Mouse (Mus musculus) forebrain, postnatal 0 days (tissue): ENCODE results near the gene Rpp25. TPM values are rescaled to one million over a fixed set of nuclear protein-coding genes. Genes with fewer than 3 reads are reported as not detected.

Source experiments
- ATAC-seq: fragments of 200-750 bp; cut with Nextera tagmentation; 2 replicates; pipeline ENCODE4 v1.8.0; 2017; ENCODE audit warnings: mild to moderate bottlenecking, moderate library complexity
- DNase-seq: peaks from one replicate; pipeline ENCODE4 v3.0.0-alpha.2; 2015
- H3K27ac ChIP-seq: fragments of 300-500 bp; sonication (generic); 2 replicates; pipeline ENCODE4 v1.5.1; 2014; ENCODE audit warnings: low read depth, mild to moderate bottlenecking, antibody characterized with exemption, low read length, moderate library complexity, mixed read lengths
- H3K27me3 ChIP-seq: fragments of 300-500 bp; sonication (generic); 2 replicates; pipeline ENCODE4 v1.6.1; 2014; ENCODE audit warnings: mild to moderate bottlenecking, low read length, mixed read lengths; ENCODE audit not compliant: insufficient read depth
- H3K36me3 ChIP-seq: fragments of 300-500 bp; sonication (generic); 2 replicates; pipeline ENCODE4 v1.6.1; 2014; ENCODE audit warnings: mild to moderate bottlenecking, moderate library complexity; ENCODE audit not compliant: insufficient read depth
- H3K4me1 ChIP-seq: fragments of 300-500 bp; sonication (generic); 2 replicates; pipeline ENCODE4 v1.6.1; 2014; ENCODE audit warnings: antibody characterized with exemption; ENCODE audit not compliant: insufficient read depth
- H3K4me2 ChIP-seq: fragments of 300-500 bp; sonication (generic); 2 replicates; pipeline ENCODE4 v1.6.1; 2014; ENCODE audit warnings: low read depth, mild to moderate bottlenecking, moderate library complexity
- H3K4me3 ChIP-seq: fragments of 300-500 bp; sonication (generic); 2 replicates; pipeline ENCODE4 v1.5.1; 2014; ENCODE audit warnings: low read depth, low read length, mixed read lengths
- H3K9ac ChIP-seq: fragments of 300-500 bp; sonication (generic); 2 replicates; pipeline ENCODE4 v1.6.1; 2014; ENCODE audit warnings: mild to moderate bottlenecking
- H3K9me3 ChIP-seq: fragments of 300-500 bp; sonication (generic); 2 replicates; pipeline ENCODE4 v1.6.1; 2016; ENCODE audit warnings: low read length
- CTCF ChIP-seq: sonication (generic); IDR thresholded peaks from 2 replicates; pipeline ENCODE4 v1.5.1; 2016; ENCODE audit warnings: antibody characterized with exemption, control low read depth, low read depth
- WGBS: fragments of 180-500 bp; shearing (Covaris S2); extraction: QIAGEN DNeasy Blood & Tissue Kit; methylation state at CpG from one replicate; pipeline ENCODE4 v1.1.7; 2014; 5-methylcytosine and 5-hydroxymethylcytosine counted together
- polyA plus RNA-seq: library from polyadenylated mRNA; unstranded; fragments of >200 nt; fragmentation: Nextera tagmentation; extraction: Ambion mirVana; gene quantifications from 2 replicates; pipeline ENCODE4 v1.2.1, GENCODE M21; 2015
- total RNA-seq: library from RNA; depleted of rRNA; stranded (reverse); fragments of >200 nt; gene quantifications from 2 replicates; pipeline ENCODE4 v1.2.3, GENCODE M21; 2014

The Rpp25 gene
- total and polyA plus RNA-seq, 2 experiments from 2014 or later = 24.7 to 40.9 TPM

DNA sequence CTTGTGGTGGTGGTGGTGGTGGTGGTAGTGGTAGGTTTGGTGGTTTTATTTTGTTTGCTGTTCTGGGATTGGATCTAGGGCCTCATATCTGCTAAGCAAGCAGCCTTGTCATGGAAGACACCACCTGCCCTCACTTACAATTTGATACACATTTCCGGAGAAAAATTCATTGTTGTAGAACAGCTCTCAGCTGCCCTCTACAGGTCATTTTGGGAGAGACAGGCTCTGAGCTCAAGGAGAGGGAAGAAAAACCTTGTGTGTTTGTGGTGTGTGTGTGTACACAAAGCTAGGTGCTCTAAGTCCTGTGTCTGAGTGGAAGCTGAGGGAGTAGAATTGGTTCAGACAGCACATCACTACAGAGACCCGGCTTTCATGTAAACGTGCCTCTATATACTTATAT is 13.3 kb downstream of the Rpp25 start:
- peak; percentile 93 for DNase-seq
- Histone ChIP-seq H3K27me3 (no peaks in the 10 kb centered on the region), H3K4me2 (no peak overlapping the region), H3K9me3 (no peaks in the 10 kb centered on the region), H3K27ac (peak overlapping the region; percentile 42; the same call in 1 of the 2 replicates), H3K9ac (no peak overlapping the region), H3K4me3 (no peak overlapping the region), H3K36me3 (no peaks in the 10 kb centered on the region), H3K4me1 (0 out of 2 replicates have a peak, but pooled peaks cover 2% of the 10 kb centered on the region)
- WGBS = 9% methylated on average over 3 of the region's 3 CpGs
- peak; percentile 44 for ATAC-seq
- TF ChIP-seq CTCF = peak; percentile 91

DNA sequence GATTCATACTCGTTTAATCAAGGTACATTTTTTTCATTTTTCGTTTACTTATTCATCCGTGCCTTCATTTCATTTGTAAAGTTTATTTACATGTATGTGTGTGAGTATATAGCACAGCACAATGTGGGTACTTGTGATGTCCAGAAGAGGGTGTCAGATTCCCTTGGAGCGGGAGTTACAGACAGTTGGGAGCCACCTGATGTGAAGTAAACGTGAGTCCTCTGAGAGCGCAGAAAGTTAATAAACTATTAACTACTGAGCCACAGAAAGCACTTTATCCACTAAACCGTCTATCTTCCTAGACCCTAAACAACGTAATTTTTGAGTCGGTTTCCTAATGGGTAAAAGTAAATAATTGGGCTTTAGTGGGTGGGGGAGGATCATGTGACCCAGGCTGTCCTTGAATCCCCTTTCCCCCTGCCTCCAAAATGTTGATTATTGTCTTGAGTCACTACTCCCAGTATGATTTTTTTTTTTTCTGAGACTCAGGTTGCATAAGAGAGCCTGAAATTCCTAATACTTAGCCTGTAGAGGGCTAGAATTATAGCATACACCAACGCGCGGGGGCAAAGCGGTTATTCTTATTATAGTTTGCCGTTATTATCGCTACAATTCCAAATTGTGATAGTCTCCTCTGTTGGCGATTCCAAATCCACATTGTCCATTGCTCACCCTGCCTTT is 16.7 kb downstream of the Rpp25 start:
- ATAC-seq (peak; percentile 60), DNase-seq (no peak)
- peaks cover 20% of the 10 kb centered on the region; the same call in 1 of the 2 replicates for H3K4me1 ChIP-seq
- H3K9me3 ChIP-seq = no peaks in the 10 kb centered on the region
- H3K36me3 ChIP-seq = no peaks in the 10 kb centered on the region
- peak; percentile 25 for TF ChIP-seq CTCF
- 22% methylated on average over 16 of the region's 16 CpGs for WGBS
- H3K4me3 ChIP-seq = peak overlapping the region; percentile 92
- peak overlapping the region; percentile 86 for H3K27ac ChIP-seq
- H3K4me2 ChIP-seq = peak overlapping the region; percentile 63
- no peaks in the 10 kb centered on the region for H3K27me3 ChIP-seq
- H3K9ac ChIP-seq = peak overlapping the region; percentile 95

DNA sequence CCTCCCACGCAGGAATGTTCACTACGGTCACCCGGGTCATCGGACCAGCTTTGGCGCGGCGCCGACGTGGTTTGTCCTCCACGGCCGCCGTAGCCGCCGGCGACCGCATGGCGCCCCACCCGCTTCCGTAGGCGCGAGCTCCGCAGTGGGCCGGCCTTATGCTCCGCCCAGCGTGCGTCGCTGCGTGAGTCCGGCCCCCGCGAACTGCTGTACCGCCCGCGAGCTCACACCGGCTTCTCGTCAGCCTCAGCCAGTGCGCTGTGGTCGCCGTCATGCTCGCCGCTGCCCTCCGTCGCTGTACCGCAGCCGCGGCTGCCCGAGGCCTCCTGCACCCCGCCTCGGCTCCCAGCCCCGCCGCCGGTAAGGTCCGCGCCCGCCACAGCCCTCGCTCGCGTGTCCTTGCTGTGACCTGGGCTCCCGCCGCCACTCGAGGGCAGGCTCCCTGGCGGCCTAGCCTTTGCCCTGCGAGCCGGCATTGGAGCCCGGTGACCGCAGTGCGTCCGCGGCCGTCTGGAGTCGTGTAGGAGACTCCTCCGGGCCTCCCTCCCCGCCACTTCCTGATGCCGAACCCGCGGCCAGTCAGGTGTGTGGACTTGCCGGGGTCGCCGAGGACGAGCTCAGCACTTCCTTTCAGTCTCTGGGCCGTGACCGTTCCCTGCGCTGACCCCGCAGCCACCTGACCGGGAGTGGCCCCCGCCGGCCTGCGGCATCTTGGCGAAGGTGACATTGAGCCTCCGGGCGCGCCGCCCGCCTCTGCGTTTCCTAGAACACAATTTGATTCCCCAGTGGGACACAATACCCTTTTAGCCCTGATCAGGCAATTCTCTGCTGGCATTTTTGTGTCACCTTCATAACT is 17.5 kb downstream of the Rpp25 start, which contains the start of gene Cox5a:
TSS of gene Cox5a (plus strand) at position 219 of the 856 bp plus-strand sequence.
- H3K27me3 ChIP-seq = no peaks in the 10 kb centered on the region
- H3K36me3 ChIP-seq = no peaks in the 10 kb centered on the region
- peaks cover 20% of the 10 kb centered on the region; the same call in 1 of the 2 replicates for H3K4me1 ChIP-seq
- H3K27ac ChIP-seq = peak within 1 kb of the TSS; percentile 86
- DNase-seq = peak; percentile 96
- ATAC-seq = peak; percentile 97
- 3% methylated on average over 95 of the region's 95 CpGs for WGBS
- no peaks in the 10 kb centered on the region for H3K9me3 ChIP-seq
- peak within 1 kb of the TSS; percentile 92 for H3K4me3 ChIP-seq
- peak within 1 kb of the TSS; percentile 95 for H3K9ac ChIP-seq
- peak within 1 kb of the TSS; percentile 63 for H3K4me2 ChIP-seq
- TF ChIP-seq CTCF = no peak; the same call in 1 of the 2 replicates

DNA sequence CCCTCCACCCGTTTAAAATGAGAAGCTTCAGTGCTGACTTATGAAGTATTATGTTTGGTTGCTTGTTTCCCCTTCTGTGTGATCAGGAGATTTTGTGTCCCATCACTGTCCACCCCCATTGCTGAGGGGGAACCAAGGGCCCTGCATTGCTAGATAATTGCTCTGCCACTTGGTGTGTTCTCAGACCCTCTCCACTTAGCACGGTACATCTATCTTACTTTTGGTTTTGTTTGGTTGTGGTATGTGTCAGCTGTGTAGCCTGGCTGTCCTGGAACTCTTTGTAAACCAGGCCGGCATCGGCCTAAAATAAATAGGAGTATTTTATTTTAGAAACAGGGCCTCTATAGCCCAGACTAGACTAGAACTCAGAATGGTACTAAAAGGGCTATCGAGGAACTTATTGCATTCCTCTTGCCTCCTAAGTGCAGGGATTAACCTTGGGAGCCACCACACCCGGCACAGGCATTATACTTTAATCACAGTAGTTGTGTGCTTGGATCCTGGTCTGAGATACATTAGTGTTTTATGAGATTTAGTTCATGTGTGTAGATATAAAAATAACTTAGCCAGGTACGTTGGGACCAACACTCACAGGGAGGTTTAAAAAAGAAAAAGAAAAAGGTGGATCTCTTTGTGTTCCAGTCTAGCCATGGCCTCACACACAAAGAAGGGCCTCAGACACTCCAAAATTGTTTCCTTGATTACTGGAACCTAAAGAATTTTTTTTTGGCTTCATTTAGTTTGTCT is 18.5 kb downstream of the Rpp25 start:
- H3K36me3 ChIP-seq = no peaks in the 10 kb centered on the region
- peak overlapping the region; percentile 63 for H3K4me2 ChIP-seq
- ATAC-seq (no peak), DNase-seq (no peak)
- TF ChIP-seq CTCF = no peak
- peaks cover 20% of the 10 kb centered on the region; the same call in 1 of the 2 replicates for H3K4me1 ChIP-seq
- peak overlapping the region; percentile 86; the same call in 1 of the 2 replicates for H3K27ac ChIP-seq
- H3K27me3 ChIP-seq = no peaks in the 10 kb centered on the region
- peak overlapping the region; percentile 95 for H3K9ac ChIP-seq
- 36% methylated on average over 7 of the region's 7 CpGs for WGBS
- H3K4me3 ChIP-seq = peak overlapping the region; percentile 92
- no peaks in the 10 kb centered on the region for H3K9me3 ChIP-seq

DNA sequence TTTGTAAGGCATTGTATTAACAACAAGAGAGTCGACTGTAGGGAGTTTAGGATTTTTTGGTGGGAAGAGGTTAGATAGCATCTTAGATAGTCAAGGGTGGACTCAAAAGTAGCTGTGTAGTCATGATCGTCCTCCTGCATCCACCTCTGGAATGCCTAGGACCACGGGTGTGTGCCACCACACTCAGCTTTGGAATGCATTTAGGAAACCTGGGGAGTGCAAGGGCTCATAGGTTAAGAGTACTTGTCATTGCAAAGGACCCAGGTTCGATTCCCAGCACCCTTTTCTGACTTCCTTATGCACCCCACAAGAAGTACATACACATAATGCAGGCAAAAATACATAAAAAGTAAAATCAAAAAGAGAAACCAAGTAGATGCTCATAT is 19.0 kb downstream of the Rpp25 start:
- no peak for ATAC-seq
- H3K27me3 ChIP-seq = no peaks in the 10 kb centered on the region
- no peaks in the 10 kb centered on the region for H3K36me3 ChIP-seq
- no peak for DNase-seq
- peak overlapping the region; percentile 95; the same call in 1 of the 2 replicates for H3K9ac ChIP-seq
- peak overlapping the region; percentile 92; the same call in 1 of the 2 replicates for H3K4me3 ChIP-seq
- TF ChIP-seq CTCF = no peak
- peak overlapping the region; percentile 63 for H3K4me2 ChIP-seq
- no peaks in the 10 kb centered on the region for H3K9me3 ChIP-seq
- H3K27ac ChIP-seq = no peak overlapping the region
- WGBS = 72% methylated on average over 4 of the region's 4 CpGs
- H3K4me1 ChIP-seq = peaks cover 20% of the 10 kb centered on the region; the same call in 1 of the 2 replicates

GRCm38 (mm10) chr9:57523754-57524153 is 19.9 kb downstream of the Rpp25 start:
- DNase-seq = peak; percentile 67
- 88% methylated on average over 1 of the region's 1 CpGs for WGBS

More at GRCm38 (mm10) chr9:57523754-57524153, 19.9 kb downstream of the Rpp25 start:
- Histone ChIP-seq H3K27me3 (no peaks in the 10 kb centered on the region), H3K4me2 (0 out of 2 replicates have a peak overlapping the region, but pooled peaks have one; percentile 15), H3K4me1 (peaks cover 20% of the 10 kb centered on the region; the same call in 1 of the 2 replicates), H3K36me3 (no peaks in the 10 kb centered on the region), H3K4me3 (no peak overlapping the region), H3K9ac (no peak overlapping the region), H3K9me3 (no peaks in the 10 kb centered on the region), H3K27ac (no peak overlapping the region)
- peak; percentile 67 for TF ChIP-seq CTCF
- no peak for ATAC-seq
